Mouse (Mus musculus) brain, adult 2 months (tissue): ENCODE data around the gene Mgat5.

Source experiments
- DNase-seq: peaks from one replicate; pipeline ENCODE4 v3.0.0; 2011; ENCODE audit warnings: low read depth, low spot score

Mgat5 gene

DNA sequence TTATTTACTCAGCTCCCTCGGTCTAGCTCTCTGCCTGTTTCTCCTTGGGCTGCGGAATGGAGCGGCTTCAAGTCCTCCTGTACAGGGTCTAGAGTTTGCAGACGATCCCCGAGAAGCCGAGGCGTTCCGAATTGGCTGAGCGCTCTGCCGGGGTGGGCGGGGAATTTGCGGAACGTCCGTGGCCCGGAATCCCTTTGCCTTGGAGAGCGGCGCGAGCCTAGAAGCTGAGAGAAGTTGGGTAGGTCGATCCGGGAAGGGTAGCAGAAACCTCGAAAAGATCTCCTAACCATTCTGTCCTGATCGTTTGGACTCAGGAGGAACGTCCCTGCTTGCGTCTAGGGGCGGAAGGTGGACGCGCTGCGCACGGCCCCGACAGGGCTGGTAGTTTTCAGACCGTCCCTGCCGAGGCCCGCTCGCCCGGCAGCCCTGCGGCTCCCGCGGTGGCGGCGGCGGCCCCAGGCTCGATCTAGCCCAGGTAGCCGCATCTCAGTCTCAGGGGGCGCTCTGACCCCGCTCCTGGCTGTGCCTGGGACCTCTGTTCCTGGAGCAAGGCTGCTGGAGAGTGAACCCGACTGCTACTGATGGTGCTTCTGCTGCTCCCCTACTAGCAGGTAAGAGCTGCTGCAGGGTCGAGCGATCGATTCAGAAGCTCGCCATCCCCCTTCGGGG, at the start of gene Mgat5:
Gene Mgat5, plus strand, starts transcription at position 199 of the 669 bp plus-strand sequence.
- DNase-seq = peak; percentile 97

DNA sequence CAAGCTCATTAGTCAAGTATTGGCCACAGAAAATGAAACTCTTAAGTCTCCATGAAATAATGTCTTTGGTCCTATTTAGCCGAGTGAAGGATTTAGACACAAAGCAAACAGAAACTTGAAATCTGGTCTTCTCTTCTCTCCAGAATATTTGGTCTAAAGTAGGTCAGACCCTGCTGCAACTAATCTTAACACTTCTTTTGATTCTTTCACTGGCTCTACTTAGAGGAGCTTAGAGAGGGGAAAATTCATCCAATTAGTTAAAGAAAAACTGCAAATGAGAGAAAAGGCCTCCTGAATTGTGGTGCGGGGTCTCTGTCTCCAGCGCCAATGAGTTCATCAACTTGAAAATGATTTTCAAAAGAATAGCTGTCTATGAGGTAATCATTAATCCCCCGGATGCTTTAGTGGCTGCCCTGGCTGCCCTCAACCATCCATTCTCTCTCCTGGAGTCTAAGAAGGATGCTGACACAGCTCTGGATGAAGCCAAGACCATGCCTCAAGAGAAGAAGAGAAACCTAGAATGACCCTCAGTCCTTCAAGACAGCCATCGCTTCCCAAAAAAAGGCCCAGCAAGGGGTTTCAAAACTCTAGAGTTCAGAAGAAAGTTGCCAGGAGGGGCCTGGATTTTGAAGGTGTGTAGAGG, 44.6 kb upstream of the Mgat5 start:
- no peak for DNase-seq

- peak; percentile 60 for DNase-seq
Measured at GRCm38 (mm10) chr1:127164589-127165160, 40.1 kb upstream of the Mgat5 start.

GRCm38 (mm10) chr1:127166521-127166920, 38.3 kb upstream of the Mgat5 start:
- DNase-seq = no peak

- no peak for DNase-seq
Measured at GRCm38 (mm10) chr1:127167586-127167985, 37.2 kb upstream of the Mgat5 start.

- DNase-seq = peak; percentile 62
Measured at GRCm38 (mm10) chr1:127168205-127168604, 36.6 kb upstream of the Mgat5 start.

DNA sequence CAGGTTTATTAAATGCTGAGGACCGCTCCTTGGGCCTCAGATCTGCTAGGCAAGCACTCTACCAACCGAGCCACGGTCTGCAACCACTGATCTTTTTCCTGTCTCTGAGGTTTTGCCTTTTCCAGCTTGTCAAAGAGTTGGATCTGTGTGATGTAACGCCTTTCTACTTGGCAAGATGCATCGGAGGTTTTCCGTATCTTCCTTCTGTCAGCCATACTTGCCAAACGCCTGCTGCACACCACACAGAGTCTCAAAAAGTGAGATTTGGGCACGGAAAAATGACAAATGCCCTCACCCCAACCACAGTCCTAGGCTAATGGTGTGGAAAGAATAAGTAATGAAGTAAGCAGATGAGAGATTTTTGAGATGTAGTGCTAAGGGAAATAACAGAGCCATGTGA, 35.3 kb upstream of the Mgat5 start:
- DNase-seq = peak; percentile 31

DNA sequence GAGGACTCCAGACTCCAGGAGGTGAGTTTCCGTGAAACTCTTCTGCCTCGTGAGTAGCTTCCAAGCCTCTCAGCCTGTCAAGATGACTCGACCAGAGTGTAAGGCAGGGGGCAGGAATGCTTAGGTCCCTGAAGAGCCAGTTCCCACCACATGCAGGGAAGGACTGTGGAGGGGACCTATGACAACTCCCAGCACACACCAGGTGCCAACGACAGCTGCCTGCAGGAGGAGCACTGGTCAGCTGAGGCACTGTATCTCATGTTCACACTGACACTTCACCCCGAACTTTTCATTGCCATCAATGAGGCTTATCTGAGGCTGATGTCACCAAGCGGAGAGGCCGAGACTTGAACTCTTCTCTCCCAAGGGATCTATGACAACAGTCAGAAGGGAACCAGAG, 33.5 kb upstream of the Mgat5 start:
- no peak for DNase-seq

DNA sequence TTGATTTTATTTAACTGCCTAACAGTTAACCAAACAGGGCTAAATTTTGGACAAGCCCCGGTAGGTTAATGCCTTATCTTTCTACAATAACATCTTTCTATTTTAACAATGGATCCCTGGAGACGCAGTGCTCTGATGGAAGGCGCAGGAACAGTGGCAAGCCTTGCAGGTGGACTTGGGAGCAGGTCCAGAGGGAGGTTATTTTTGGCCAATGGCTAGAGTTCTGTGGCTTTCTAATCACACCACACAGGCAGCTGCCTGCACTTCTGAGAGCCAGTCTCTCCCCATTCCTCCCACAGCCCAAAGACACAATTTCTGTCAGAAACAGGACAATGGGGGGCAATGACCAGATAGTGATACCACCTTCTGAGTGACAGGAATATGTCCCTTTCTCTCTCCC, 31.4 kb upstream of the Mgat5 start:
- no peak for DNase-seq

GRCm38 (mm10) chr1:127192396-127192795, 12.4 kb upstream of the Mgat5 start:
- no peak for DNase-seq

DNA sequence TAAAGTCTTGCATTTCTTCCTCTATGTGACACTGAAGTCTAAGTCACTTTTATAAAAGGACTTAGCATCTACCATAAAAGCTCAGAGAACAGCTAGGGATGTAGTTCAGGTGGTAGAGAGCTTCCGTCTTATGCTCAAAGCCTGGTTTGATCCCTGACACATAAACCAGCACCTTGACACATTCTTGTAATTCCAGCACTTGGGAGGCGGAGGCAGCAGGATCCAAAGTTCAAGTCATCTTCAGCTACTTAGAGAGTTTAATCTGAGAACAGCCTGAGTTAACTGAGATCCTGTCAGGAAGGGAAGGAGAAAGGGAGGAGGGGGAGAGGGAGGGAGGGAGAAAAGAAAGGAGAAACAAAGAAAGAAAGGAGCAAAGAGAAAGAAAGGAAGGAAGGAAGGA, 5.6 kb upstream of the Mgat5 start:
- no peak for DNase-seq

GRCm38 (mm10) chr1:127202360-127202759, 2.5 kb upstream of the Mgat5 start:
- no peak for DNase-seq

DNA sequence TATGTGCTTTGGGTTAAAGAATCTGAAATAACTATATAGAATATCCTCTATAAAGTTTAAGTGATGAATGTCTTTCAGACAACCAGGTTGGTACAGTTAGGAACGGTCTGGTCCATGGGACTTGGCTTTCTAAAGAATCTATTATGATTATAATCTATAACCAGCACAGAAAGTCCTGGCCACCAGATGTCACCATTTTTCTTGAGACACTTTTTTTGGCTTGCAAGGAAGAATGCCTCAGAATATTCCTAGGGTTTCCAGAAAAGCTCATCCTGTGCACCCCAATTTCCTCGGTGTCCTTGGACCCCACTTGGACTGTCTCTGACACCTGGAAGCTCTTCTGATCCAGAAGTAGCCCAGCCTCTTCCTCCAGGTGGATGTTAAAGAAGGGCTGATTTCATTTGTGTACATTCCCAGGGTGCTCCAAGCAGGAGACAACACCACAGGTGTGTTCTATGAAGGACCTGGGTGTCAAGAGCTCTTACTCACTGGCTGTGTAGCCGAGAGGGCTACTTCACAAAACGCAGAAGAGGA, 1.5 kb upstream of the Mgat5 start:
- DNase-seq = peak; percentile 79

DNA sequence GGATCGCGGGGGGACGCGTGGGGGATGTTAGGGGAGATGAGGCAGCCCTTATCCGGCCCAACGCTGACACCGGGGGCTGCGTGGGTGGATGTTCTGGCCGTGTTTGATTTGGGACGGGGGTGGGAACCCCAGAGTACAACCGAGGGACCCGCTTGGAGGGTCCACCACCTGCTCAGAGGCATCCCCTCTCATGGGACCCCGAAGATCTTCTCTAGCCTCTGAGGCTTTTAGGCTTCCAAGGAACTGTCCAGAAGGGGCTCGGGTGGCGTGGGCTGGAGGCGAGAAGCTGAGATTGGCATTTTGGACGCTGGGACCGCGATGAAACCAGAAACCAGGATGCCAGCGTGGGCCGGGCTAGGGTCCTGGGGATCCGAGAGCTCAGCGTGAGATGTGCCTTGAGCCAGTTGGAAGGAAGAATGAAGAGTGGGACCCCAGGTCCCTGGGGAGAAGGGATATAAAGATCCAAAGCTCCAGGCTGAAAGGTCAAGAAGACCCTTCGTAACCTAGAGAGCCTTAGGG, 745 bp downstream of the Mgat5 start:
- no peak for DNase-seq

- DNase-seq = peak; percentile 71
Measured at GRCm38 (mm10) chr1:127206020-127206641, 1.3 kb downstream of the Mgat5 start.

GRCm38 (mm10) chr1:127206881-127207555, 2.2 kb downstream of the Mgat5 start:
- no peak for DNase-seq

- peak; percentile 49 for DNase-seq
Measured at GRCm38 (mm10) chr1:127208167-127208566, 3.4 kb downstream of the Mgat5 start.

- DNase-seq = no peak
Measured at GRCm38 (mm10) chr1:127212812-127213211, 8.0 kb downstream of the Mgat5 start.

DNA sequence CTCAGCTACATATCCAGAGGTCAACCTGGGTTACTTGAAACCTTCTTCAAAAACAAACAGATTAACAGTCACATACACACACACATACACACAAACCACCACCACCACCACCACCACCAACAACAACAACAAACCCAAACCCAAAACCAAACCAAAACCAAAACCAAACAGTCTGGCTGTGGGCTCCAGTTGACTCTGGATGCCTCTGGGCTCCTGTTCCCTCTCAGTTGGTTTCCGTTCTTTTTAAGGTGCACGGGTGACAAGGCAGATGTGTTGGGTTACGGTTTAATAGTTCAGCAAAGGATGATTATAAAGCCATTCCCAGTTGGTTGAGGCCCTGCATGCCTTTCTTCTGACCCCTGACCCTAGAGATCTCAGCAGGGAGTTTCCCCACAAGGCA, 8.6 kb downstream of the Mgat5 start:
- no peak for DNase-seq

DNA sequence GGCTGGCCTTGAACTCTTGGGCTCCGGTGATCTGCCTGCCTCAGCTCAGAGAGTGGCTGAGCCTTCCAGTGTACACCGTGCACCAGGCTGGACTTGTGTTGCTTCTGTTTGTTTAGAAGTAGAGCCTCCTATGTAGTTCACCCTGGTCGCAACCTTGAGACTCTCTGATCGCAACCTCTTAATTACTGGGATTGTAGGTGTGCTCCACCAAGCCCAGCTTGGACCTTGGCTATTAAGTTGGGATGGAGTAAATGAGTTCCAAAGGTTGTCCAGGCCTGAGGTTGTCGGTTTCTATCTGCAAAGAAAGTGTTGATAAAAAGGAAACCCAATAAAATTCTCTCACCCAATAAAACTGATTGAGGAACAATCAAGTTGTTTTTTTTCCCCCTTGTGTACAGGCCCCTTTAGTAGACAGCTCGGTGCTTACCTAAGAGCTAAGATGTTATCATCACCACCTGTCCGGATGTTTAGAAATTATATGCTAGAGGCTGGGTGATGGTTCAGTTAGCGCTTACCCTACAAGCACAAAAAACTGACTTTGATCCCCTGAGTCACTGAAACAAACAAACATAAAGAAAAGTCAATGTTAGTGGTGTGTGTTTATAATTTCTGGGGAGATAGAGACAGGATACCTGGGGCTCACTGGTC, 9.9 kb downstream of the Mgat5 start:
- DNase-seq = no peak

- DNase-seq = no peak
Measured at GRCm38 (mm10) chr1:127216979-127217378, 12.2 kb downstream of the Mgat5 start.
